In the genomic region with DNA sequence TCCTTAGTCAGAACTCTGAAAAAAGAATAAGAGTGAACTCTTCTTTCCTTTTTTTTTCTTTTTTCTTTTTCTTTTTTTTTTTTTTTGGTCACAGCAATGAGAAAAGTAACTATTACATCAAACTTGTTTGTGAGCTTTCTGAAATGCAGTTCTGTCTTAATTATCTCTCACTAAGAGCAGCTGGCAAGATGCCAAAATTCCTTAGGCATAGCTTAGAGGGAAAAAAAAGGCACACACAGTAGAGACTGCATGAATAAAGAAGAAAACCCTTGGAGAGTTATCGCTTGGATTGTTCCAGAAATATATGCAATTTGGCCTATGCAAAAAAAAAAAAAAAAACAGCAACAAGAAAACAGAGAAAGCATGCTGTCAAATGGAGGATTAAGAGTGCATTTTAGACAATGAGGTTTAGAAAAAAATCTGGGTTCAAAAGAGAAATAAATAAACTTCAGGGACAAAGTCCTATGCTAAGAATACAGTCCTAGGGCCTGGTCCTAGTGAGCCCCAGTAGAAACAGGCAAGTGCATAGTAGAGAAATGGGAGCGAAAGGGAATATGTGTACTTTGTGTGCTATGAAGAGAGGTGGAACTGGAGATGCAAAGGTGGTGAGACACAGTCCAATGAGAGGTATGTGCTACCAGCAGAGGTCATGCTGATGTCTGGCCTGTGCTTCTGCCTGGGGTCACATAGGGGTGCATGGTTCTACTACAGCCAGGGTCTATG, we compare ENCODE assay signal across 12 mouse cellular contexts.
DNase-seq lines count a peak whose midpoint lies in the region; ATAC-seq lines count a peak whose summit lies in the region.
"Had no signal": no experiment of that assay in that cellular context is flagged by ENCODE, and none has a peak within 500 bp of the region (broad histone marks: within the 10 kb centered on the region; RNA-seq: fewer than 3 reads in every experiment).

No protein-coding gene starts in this region.

- H3K4me3 ChIP-seq in heart, embryonic 15.5 days, result no peak overlapping the region
- no peak overlapping the region for H3K4me3 ChIP-seq in embryonic facial prominence, embryonic 14.5 days (ENCODE audit: low read depth, low read length)
- no peak overlapping the region for H3K4me3 ChIP-seq in midbrain, embryonic 14.5 days (replicated peaks; ENCODE audit: low read depth, low read length)
- H3K4me3 ChIP-seq: erythroblast, embryonic 14.5 days; neural tube, embryonic 12.5 days had no signal

- H3K27ac ChIP-seq in heart, embryonic 15.5 days, result 0 out of 2 replicates have a peak overlapping the region, but pooled peaks have one; percentile 14
- no peak overlapping the region for H3K27ac ChIP-seq in embryonic facial prominence, embryonic 14.5 days (replicated peaks; ENCODE audit: low read depth, low read length)
- no peak overlapping the region for H3K27ac ChIP-seq in midbrain, embryonic 14.5 days (replicated peaks; ENCODE audit: low read depth, low read length)
- H3K27ac ChIP-seq: neural tube, embryonic 12.5 days had no signal

- intact Hi-C loops in heart, postnatal 25 days (cut with DNase I), result no loop called here
- intact Hi-C loops in left cerebral cortex, postnatal 14 days (cut with DNase I), result no loop called here

- no peak for DNase-seq in heart, postnatal 25 days (ENCODE audit: low spot score)
- DNase-seq in left cerebral cortex, postnatal 14 days (ENCODE audit: low spot score in 2 of 2), result peak; percentile 10 to 34
- no peak for DNase-seq in left cerebral cortex, adult 11 months (ENCODE audit: low spot score)
- peak; percentile 75 for DNase-seq in embryonic facial prominence, embryonic 14.5 days (ENCODE audit: low spot score)
- peak; percentile 75 for DNase-seq in midbrain, embryonic 14.5 days
- DNase-seq in adrenal gland, adult 8-10 months, result no peak
- DNase-seq: cerebellum, adult 9-11 months; gastrocnemius, postnatal 36 days had no signal

- no peak for ATAC-seq in heart, embryonic 15.5 days (replicated peaks; ENCODE audit: insufficient number of reproducible peaks, insufficient read depth, low FRiP score, low read depth)
- ATAC-seq in embryonic facial prominence, embryonic 14.5 days (ENCODE audit: low read depth), result no peak
- ATAC-seq in midbrain, embryonic 14.5 days (ENCODE audit: low FRiP score, low TSS enrichment), result no peak
- ATAC-seq in erythroblast, adult 5-6 weeks (replicated peaks; ENCODE audit: low FRiP score, poor library complexity, severe bottlenecking), result no peak

- no peaks in the 10 kb centered on the region for H3K27me3 ChIP-seq in heart, embryonic 15.5 days
- H3K27me3 ChIP-seq in embryonic facial prominence, embryonic 14.5 days (replicated peaks; ENCODE audit: control insufficient read depth, insufficient read depth, low read length), result no peaks in the 10 kb centered on the region
- H3K27me3 ChIP-seq in midbrain, embryonic 14.5 days (ENCODE audit: control insufficient read depth, insufficient read depth, low read length), result no peaks in the 10 kb centered on the region
- H3K27me3 ChIP-seq: neural tube, embryonic 12.5 days had no signal

- no peaks in the 10 kb centered on the region for H3K9me3 ChIP-seq in heart, embryonic 15.5 days (replicated peaks)
- H3K9me3 ChIP-seq in embryonic facial prominence, embryonic 14.5 days (ENCODE audit: control insufficient read depth, low read length), result no peaks in the 10 kb centered on the region
- no peaks in the 10 kb centered on the region for H3K9me3 ChIP-seq in midbrain, embryonic 14.5 days (ENCODE audit: control insufficient read depth, low read length)
- H3K9me3 ChIP-seq: neural tube, embryonic 12.5 days had no signal

- peaks cover 8% of the 10 kb centered on the region for H3K4me1 ChIP-seq in heart, embryonic 15.5 days (replicated peaks)
- H3K4me1 ChIP-seq in embryonic facial prominence, embryonic 14.5 days (ENCODE audit: control insufficient read depth, insufficient read depth, low read length), result no peaks in the 10 kb centered on the region
- H3K4me1 ChIP-seq in midbrain, embryonic 14.5 days (ENCODE audit: control insufficient read depth, insufficient read depth, low read length), result no peaks in the 10 kb centered on the region
- H3K4me1 ChIP-seq: neural tube, embryonic 12.5 days had no signal

- 56% methylated on average over 2 of the region's 2 CpGs for WGBS in heart, embryonic 15.5 days
- WGBS in embryonic facial prominence, embryonic 14.5 days, result 83% methylated on average over 2 of the region's 2 CpGs
- WGBS in midbrain, embryonic 14.5 days, result 56% methylated on average over 2 of the region's 2 CpGs

- H3K9ac ChIP-seq in heart, embryonic 15.5 days, result no peak overlapping the region
- H3K9ac ChIP-seq in embryonic facial prominence, embryonic 14.5 days (ENCODE audit: low read depth, low read length), result no peak overlapping the region
- H3K9ac ChIP-seq in midbrain, embryonic 14.5 days (replicated peaks; ENCODE audit: low read length), result no peak overlapping the region
- H3K9ac ChIP-seq: neural tube, embryonic 12.5 days had no signal

- no peaks in the 10 kb centered on the region for H3K36me3 ChIP-seq in heart, embryonic 15.5 days
- H3K36me3 ChIP-seq in embryonic facial prominence, embryonic 14.5 days (ENCODE audit: control insufficient read depth, insufficient read depth, low read length), result no peaks in the 10 kb centered on the region
- H3K36me3 ChIP-seq in midbrain, embryonic 14.5 days (ENCODE audit: control insufficient read depth, insufficient read depth, low read length), result no peaks in the 10 kb centered on the region
- H3K36me3 ChIP-seq: neural tube, embryonic 12.5 days had no signal

- H3K4me2 ChIP-seq in heart, embryonic 15.5 days, result no peak overlapping the region
- H3K4me2 ChIP-seq in embryonic facial prominence, embryonic 14.5 days (ENCODE audit: low read depth, low read length), result no peak overlapping the region
- H3K4me2 ChIP-seq in midbrain, embryonic 14.5 days (ENCODE audit: low read length), result no peak overlapping the region
- H3K4me2 ChIP-seq: neural tube, embryonic 12.5 days had no signal

Comparison
In these comparisons a context has a peak if more than half of its experiments do, and no peak if none do; other contexts are left out.
1. DNase-seq: peak in left cerebral cortex, postnatal 14 days (2 of 2), embryonic facial prominence, embryonic 14.5 days (single experiment) and midbrain, embryonic 14.5 days (single experiment); none in heart, postnatal 25 days (single experiment), left cerebral cortex, adult 11 months (single experiment) and adrenal gland, adult 8-10 months (single experiment).